Mouse (Mus musculus): ENCODE data around the gene Cks2.

Cks2 gene

GRCm38 (mm10) chr13:51681634-51682033, 36.6 kb downstream of the Cks2 start:
- DNase-seq, result no peak

- DNase-seq, result peak; percentile 28
Measured at GRCm38 (mm10) chr13:51685290-51685966, 40.4 kb downstream of the Cks2 start.

- DNase-seq, result no peak
Measured at GRCm38 (mm10) chr13:51686966-51687365, 41.9 kb downstream of the Cks2 start.

- no peak for DNase-seq
Measured at GRCm38 (mm10) chr13:51688688-51689087, 43.7 kb downstream of the Cks2 start.

- no peak for DNase-seq
Measured at GRCm38 (mm10) chr13:51696481-51696880, 51.4 kb downstream of the Cks2 start.

- no peak for DNase-seq
Measured at GRCm38 (mm10) chr13:51697455-51697854, 52.4 kb downstream of the Cks2 start.

GRCm38 (mm10) chr13:51697897-51698296, 52.9 kb downstream of the Cks2 start:
- DNase-seq, result no peak

- DNase-seq, result no peak
Measured at GRCm38 (mm10) chr13:51698318-51698717, 53.3 kb downstream of the Cks2 start.

Data from kidney, postnatal 10 days (tissue).